Mouse (Mus musculus) hindbrain, embryonic 15.5 days (tissue): ENCODE measurements around the gene Kcnip3. TPM values are rescaled to one million over a fixed set of nuclear protein-coding genes. Genes with fewer than 3 reads are reported as not detected.

Experiments
- ATAC-seq: fragments of 200-750 bp; cut with Nextera tagmentation; 2 replicates; pipeline ENCODE4 v1.8.0; 2017; ENCODE audit warnings: low read depth, moderate number of reproducible peaks, moderate TSS enrichment; ENCODE audit not compliant: low FRiP score
- H3K27ac ChIP-seq: fragments of 300-500 bp; sonication (generic); replicated peaks from 2 replicates; pipeline ENCODE4 v1.5.1; 2015; ENCODE audit warnings: mild to moderate bottlenecking, inconsistent platforms
- H3K27me3 ChIP-seq: fragments of 300-500 bp; sonication (generic); 2 replicates; pipeline ENCODE4 v1.6.1; 2015; ENCODE audit warnings: control low read depth, inconsistent platforms
- H3K36me3 ChIP-seq: fragments of 300-500 bp; sonication (generic); 2 replicates; pipeline ENCODE4 v1.6.1; 2015; ENCODE audit warnings: control low read depth, inconsistent platforms
- H3K4me1 ChIP-seq: fragments of 300-500 bp; sonication (generic); replicated peaks from 2 replicates; pipeline ENCODE4 v1.6.1; 2015; ENCODE audit warnings: control low read depth, inconsistent platforms
- H3K4me2 ChIP-seq: fragments of 300-500 bp; sonication (generic); 2 replicates; pipeline ENCODE4 v1.6.1; 2015; ENCODE audit warnings: moderate library complexity, mild to moderate bottlenecking, inconsistent platforms
- H3K4me3 ChIP-seq: fragments of 300-500 bp; sonication (generic); 2 replicates; pipeline ENCODE4 v1.5.1; 2015; ENCODE audit warnings: mild to moderate bottlenecking, inconsistent platforms
- H3K9ac ChIP-seq: fragments of 300-500 bp; sonication (generic); 2 replicates; pipeline ENCODE4 v1.6.1; 2015; ENCODE audit warnings: inconsistent platforms
- H3K9me3 ChIP-seq: fragments of 300-500 bp; sonication (generic); 2 replicates; pipeline ENCODE4 v1.6.1; 2016; ENCODE audit warnings: control low read depth, inconsistent platforms
- WGBS: fragments of 180-500 bp; shearing (Covaris S2); methylation state at CpG from one replicate; pipeline ENCODE4 v1.1.7; 2015; 5-methylcytosine and 5-hydroxymethylcytosine counted together
- polyA plus RNA-seq: library from polyadenylated mRNA; unstranded; fragments of >200 nt; fragmentation: Nextera tagmentation; extraction: Ambion mirVana; gene quantifications from 2 replicates; pipeline ENCODE4 v1.2.1, GENCODE M21; 2015

Gene Kcnip3
- polyA plus RNA-seq, 1 experiment from 2014 or later = 13.9 TPM

DNA sequence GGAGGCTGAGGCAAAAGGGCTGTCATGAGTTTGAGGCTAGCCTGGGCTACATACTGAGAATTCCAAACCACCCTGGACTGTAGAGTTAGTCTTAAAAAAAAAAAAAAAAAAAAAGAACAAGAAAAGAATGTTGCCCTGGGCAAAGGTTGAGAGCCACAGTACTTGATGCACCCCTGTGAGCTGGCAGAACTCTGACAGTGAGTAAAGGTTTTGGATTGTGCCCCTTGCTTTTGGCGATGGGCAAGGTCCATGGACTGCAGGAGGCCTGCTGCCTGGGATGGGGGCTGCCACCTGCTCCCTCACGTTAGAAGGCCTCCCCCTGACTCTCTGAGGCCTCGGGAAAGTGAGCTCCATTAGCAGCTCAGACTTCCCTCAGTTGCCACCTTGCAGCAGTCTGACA lies 105.2 kb downstream of the Kcnip3 start:
- H3K9ac ChIP-seq = no peak overlapping the region
- H3K4me3 ChIP-seq = no peak overlapping the region
- no peaks in the 10 kb centered on the region for H3K9me3 ChIP-seq
- WGBS = 62% methylated on average over 3 of the region's 3 CpGs
- no peaks in the 10 kb centered on the region for H3K36me3 ChIP-seq
- H3K4me2 ChIP-seq = no peak overlapping the region
- ATAC-seq = no peak
- no peaks in the 10 kb centered on the region for H3K27me3 ChIP-seq
- H3K4me1 ChIP-seq = no peaks in the 10 kb centered on the region
- H3K27ac ChIP-seq = no peak overlapping the region

DNA sequence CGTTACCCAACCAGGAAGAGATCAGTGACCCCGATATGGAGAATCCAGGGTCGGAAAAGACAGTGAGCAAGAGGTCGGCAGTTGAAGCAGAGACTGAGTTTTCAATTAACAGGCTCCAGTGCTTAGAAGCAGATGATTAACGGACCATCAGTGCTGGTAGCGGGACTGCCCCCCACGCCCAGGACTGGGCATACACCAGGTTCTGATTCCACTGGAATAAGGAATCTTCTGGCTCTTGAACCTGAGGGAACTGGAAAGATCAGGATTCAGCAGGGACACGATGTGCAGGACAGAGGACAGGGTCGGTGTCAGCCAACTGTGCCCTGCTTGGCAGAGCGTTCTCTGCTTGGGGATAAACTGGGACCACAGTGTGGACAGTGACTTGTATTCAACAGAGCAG lies 106.1 kb downstream of the Kcnip3 start:
- H3K36me3 ChIP-seq = no peaks in the 10 kb centered on the region
- no peaks in the 10 kb centered on the region for H3K9me3 ChIP-seq
- no peak overlapping the region for H3K27ac ChIP-seq
- WGBS = 76% methylated on average over 10 of the region's 10 CpGs
- no peak overlapping the region for H3K9ac ChIP-seq
- no peak overlapping the region for H3K4me2 ChIP-seq
- H3K4me1 ChIP-seq = no peaks in the 10 kb centered on the region
- H3K27me3 ChIP-seq = no peaks in the 10 kb centered on the region
- no peak overlapping the region for H3K4me3 ChIP-seq
- no peak for ATAC-seq

DNA sequence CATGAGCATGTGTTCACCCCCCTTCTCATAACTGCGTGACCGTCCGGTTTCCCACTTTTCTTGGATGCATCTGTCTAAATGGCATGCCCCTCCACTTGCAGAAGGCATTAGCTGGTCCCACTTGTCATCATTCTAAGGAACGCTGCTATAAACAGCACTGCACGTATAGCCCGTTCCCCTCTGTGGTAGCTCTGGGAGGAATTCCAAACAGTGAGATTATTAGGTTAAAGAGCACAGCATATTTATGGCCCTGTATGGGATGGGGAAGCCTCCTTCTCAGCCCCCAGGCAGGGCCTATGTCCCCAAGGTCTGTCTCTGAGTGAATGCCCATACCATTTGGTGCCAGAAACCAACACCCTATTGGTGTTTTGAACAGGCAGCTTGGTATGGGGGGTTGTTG lies 110.8 kb downstream of the Kcnip3 start:
- Histone ChIP-seq H3K9me3 (no peaks in the 10 kb centered on the region), H3K9ac (no peak overlapping the region), H3K4me2 (no peak overlapping the region), H3K36me3 (no peaks in the 10 kb centered on the region), H3K4me1 (no peaks in the 10 kb centered on the region), H3K27ac (no peak overlapping the region), H3K4me3 (no peak overlapping the region), H3K27me3 (no peaks in the 10 kb centered on the region)
- WGBS = 91% methylated on average over 6 of the region's 6 CpGs
- ATAC-seq = no peak

Other genes starting within 250 kb of the Kcnip3 start
- 13.0 and 14.2 TPM in 2 replicates for gene Dusp2, start 185.9 kb downstream of the Kcnip3 start, polyA plus RNA-seq
- not detected in 2 replicates for gene Astl, start 183.5 kb downstream of the Kcnip3 start, polyA plus RNA-seq
- gene Adra2b, start 158.9 kb downstream of the Kcnip3 start, polyA plus RNA-seq = 0.47 TPM in 2 replicates
- gene Gpat2, start 96.9 kb downstream of the Kcnip3 start, polyA plus RNA-seq = 0.18 and 0.33 TPM in 2 replicates
- gene Fahd2a, start 77.5 kb downstream of the Kcnip3 start, polyA plus RNA-seq = 30.4 and 31.8 TPM in 2 replicates
- 0.09 and 0.10 TPM in 2 replicates for gene Prom2, start 19.4 kb upstream of the Kcnip3 start, polyA plus RNA-seq
- 7.1 and 7.2 TPM in 2 replicates for gene Zfp661, start 65.0 kb upstream of the Kcnip3 start, polyA plus RNA-seq
- 130 and 142 TPM in 2 replicates for gene Mrps5, start 65.1 kb upstream of the Kcnip3 start, polyA plus RNA-seq
- gene Mal, start 134.6 kb upstream of the Kcnip3 start, polyA plus RNA-seq = 2.9 and 4.8 TPM in 2 replicates
- gene Mall, start 207.8 kb upstream of the Kcnip3 start, polyA plus RNA-seq = 1.4 TPM in 2 replicates